Mouse (Mus musculus): ENCODE results near the gene Ltbp2. TPM values are rescaled to one million over a fixed set of nuclear protein-coding genes. Genes with fewer than 3 reads are reported as not detected.

Ltbp2 gene
- polyA plus RNA-seq (2012; rRNA removed), result 1.7 and 1.8 TPM in 2 replicates

GRCm38 (mm10) chr12:84876481-84877121 lies at the start of gene Ltbp2:
Ltbp2 (minus strand) TSS chr12:84876532.

GRCm38 (mm10) chr12:84772726-84773441 lies 103.4 kb downstream of the Ltbp2 start, which contains the start of the genes Npc2 and Isca2:
Npc2 (minus strand) TSS chr12:84773152.
Isca2 (plus strand) TSS chr12:84773251.

Other genes starting within 250 kb of the Ltbp2 start
- not detected in 2 replicates for gene Vrtn, start 235.5 kb downstream of the Ltbp2 start, polyA plus RNA-seq (2012; rRNA removed)
- 0.35 and 0.58 TPM in 2 replicates for gene Syndig1l, start 177.7 kb downstream of the Ltbp2 start, polyA plus RNA-seq (2012; rRNA removed)
- 198 and 225 TPM in 2 replicates for gene Npc2, start 103.4 kb downstream of the Ltbp2 start, polyA plus RNA-seq (2012; rRNA removed)
- 33.6 and 40.2 TPM in 2 replicates for gene Isca2, start 103.3 kb downstream of the Ltbp2 start, polyA plus RNA-seq (2012; rRNA removed)
- gene Fcf1, start 94.4 kb upstream of the Ltbp2 start, polyA plus RNA-seq (2012; rRNA removed), result 18.9 and 20.7 TPM in 2 replicates
- gene Arel1, start 94.4 kb upstream of the Ltbp2 start, polyA plus RNA-seq (2012; rRNA removed), result 20.9 and 26.8 TPM in 2 replicates
- 8.0 and 8.6 TPM in 2 replicates for gene Ylpm1, start 119.8 kb upstream of the Ltbp2 start, polyA plus RNA-seq (2012; rRNA removed)
- 1.3 and 1.6 TPM in 2 replicates for gene Prox2, start 234.2 kb upstream of the Ltbp2 start, polyA plus RNA-seq (2012; rRNA removed)
- gene Dlst, start 234.3 kb upstream of the Ltbp2 start, polyA plus RNA-seq (2012; rRNA removed), result 83.3 and 92.1 TPM in 2 replicates

All from colon, adult 2 months (tissue).